Mouse (Mus musculus): Measurements from ENCODE around the gene Ccdc155.

GRCm38 (mm10) chr7:45202654-45203053 is 2.0 kb downstream of the Ccdc155 start:
- no peak for TF ChIP-seq POLR2A (IDR thresholded peaks at IDR 0.05; ENCODE audit: low read depth, low read length)
- no peak for TF ChIP-seq CTCF (IDR thresholded peaks at IDR 0.05; ENCODE audit: extremely low read depth, insufficient read depth, insufficient read length, insufficient replicate concordance)

Measured in spleen, adult 2 months (tissue).